Mouse (Mus musculus) cerebellum, postnatal 10 days (tissue): ENCODE measurements around the gene Zfp276.

Experiments
- DNase-seq, 2 experiments: peaks; one replicate each; pipeline ENCODE4 v3.0.0; 2021; ENCODE audit warnings: mixed read lengths in 2 of 2

Zfp276 gene

DNA sequence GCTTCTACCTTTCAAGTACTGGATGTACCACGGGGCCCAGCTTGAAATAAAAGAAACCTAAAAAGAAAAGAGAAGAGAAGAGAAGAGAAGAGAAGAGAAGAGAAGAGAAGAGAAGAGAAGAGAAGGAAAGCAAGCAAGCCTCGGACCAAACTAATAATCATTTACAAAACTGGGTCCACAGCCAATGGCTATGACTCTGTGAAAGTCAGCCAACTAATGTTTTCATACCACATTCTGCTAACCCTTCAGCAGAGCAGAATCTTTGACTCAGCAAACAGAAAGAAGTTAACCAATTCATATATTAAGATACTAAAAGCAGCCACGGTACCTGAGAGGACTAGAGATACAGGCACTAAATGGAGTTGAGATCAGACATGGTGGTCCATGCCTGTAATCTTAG, 38.3 kb downstream of the Zfp276 start:
- DNase-seq = no peak

- no peak for DNase-seq
Measured at GRCm38 (mm10) chr8:123292785-123293184, 38.8 kb downstream of the Zfp276 start.

- no peak for DNase-seq
Measured at GRCm38 (mm10) chr8:123298301-123298700, 44.3 kb downstream of the Zfp276 start.

DNA sequence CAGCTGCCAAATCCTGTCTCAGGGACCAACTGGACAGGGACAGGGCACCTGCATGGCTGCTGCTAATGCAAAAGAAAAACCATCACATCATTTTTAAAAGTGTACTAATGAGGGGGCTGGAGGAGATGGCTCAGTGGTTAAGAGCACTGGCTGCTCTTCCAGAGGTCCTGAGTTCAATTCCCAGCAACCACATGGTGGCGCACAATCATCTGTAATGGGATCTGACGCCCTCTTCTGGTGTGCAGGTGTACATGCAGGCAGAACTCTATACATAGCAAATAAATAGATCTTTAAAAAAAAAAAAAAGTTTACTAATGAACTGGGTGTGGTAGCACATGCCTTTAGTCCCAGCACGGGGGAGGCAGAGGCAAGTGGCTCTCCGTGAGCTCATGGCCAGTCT, 54.7 kb downstream of the Zfp276 start:
- DNase-seq = no peak

- DNase-seq = no peak
Measured at GRCm38 (mm10) chr8:123317781-123318466, 63.9 kb downstream of the Zfp276 start.

GRCm38 (mm10) chr8:123318467-123318911, 64.5 kb downstream of the Zfp276 start, which contains the start of gene Fanca:
Fanca (minus strand) TSS chr8:123318576.
- DNase-seq = peak; percentile 96 to 97
